Mouse (Mus musculus): ENCODE results near the gene Smg7.
"Not testable (repeated sequence)": the region's sequence is repeated elsewhere in the genome, so short reads cannot be mapped to it uniquely, and the experiment has no call there.

Smg7 gene

GRCm38 (mm10) chr1:152901765-152902664 is at the start of gene Smg7:
Smg7 (minus strand) TSS chr1:152902646.
- peak; percentile 24 to 60 for DNase-seq (ENCODE audit: low spot score in 2 of 2)

DNA sequence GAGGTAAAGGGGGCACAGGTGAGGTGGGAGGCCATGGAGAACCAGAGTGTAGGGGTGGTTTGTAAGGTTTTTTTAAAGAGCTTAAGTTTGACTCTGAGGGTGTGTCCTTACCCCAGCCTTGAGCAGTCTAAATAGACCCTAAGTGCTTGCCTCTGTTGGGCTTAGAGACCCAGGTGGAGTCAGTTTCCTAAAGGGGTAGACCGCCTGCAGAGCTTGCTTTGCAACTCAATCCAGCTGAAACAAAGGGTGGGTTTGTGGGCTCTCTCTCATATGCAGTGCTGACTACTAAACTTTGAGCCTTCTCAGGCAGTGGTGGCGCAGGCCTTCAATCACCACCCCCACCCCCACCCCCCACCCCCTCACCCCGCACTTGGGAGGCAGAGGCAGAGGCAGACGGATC is 40.5 kb upstream of the Smg7 start:
- DNase-seq (ENCODE audit: low spot score in 2 of 2), result no peak

GRCm38 (mm10) chr1:152936365-152936764 is 33.9 kb upstream of the Smg7 start:
- DNase-seq (ENCODE audit: low spot score in 2 of 2), result no peak

DNA sequence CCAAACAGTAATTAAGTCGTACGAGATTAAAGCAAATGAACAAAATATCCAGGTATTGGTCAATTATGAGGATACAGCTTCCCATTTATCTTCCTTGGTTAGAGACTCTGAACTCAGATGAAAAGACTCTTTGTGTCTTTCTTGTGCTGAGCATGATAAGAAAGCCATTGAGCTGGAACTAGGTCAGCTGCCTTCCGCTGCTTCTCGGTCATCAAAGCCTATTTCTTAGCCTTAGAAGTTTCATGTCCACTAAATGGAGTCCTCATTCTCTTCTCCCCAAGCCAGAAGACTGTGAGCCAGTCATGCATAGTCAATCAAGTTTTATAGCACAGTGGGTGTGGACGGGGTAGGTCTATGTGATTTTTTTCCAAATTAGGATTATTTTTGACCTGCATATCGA is 33.0 kb upstream of the Smg7 start:
- DNase-seq (ENCODE audit: low spot score in 2 of 2), result no peak

- DNase-seq (ENCODE audit: low spot score in 2 of 2), result no peak
Measured at GRCm38 (mm10) chr1:152933962-152934361, 31.5 kb upstream of the Smg7 start.

GRCm38 (mm10) chr1:152921786-152922185 is 19.3 kb upstream of the Smg7 start:
- no peak for DNase-seq (ENCODE audit: low spot score in 2 of 2)

- DNase-seq (ENCODE audit: low spot score in 2 of 2), result no peak
Measured at GRCm38 (mm10) chr1:152917626-152918025, 15.2 kb upstream of the Smg7 start.

- no peak for DNase-seq (ENCODE audit: low spot score in 2 of 2)
Measured at GRCm38 (mm10) chr1:152916936-152917335, 14.5 kb upstream of the Smg7 start.

GRCm38 (mm10) chr1:152915766-152916165 is 13.3 kb upstream of the Smg7 start:
- no peak for DNase-seq (ENCODE audit: low spot score in 2 of 2)

GRCm38 (mm10) chr1:152913483-152914460 is 11.3 kb upstream of the Smg7 start:
- DNase-seq (ENCODE audit: low spot score in 2 of 2), result no peak

DNA sequence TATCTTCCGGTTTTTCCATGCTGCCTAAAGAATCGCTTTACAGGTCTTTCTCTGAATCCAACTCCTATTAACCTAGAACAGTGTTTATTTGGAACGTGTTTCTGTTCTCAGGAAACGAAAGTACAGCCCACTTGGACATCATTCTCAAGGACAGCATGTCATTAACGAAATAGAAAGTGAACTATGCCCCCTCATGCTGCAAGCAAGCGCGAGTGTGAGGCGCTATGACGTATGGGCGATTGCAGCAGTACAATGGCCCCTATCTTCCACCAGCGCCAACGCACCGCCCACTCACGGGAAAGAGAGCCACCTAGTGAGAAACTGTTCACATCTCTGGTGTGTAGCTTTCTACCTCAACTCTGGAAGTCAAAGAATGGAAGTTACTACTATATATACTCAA is 2.0 kb upstream of the Smg7 start:
- DNase-seq (ENCODE audit: low spot score in 2 of 2), result peak; percentile 48 to 61

GRCm38 (mm10) chr1:152903591-152904135 is 1.2 kb upstream of the Smg7 start:
- DNase-seq (ENCODE audit: low spot score in 2 of 2), result no peak

- DNase-seq (ENCODE audit: low spot score in 2 of 2), result peak; percentile 92 to 93
Measured at GRCm38 (mm10) chr1:152902665-152903516, 445 bp upstream of the Smg7 start.

GRCm38 (mm10) chr1:152901419-152901764 is 1.1 kb downstream of the Smg7 start:
- DNase-seq (ENCODE audit: low spot score in 2 of 2), result no peak

GRCm38 (mm10) chr1:152888086-152888485 is 14.4 kb downstream of the Smg7 start:
- DNase-seq (ENCODE audit: low spot score in 2 of 2), result not testable (repeated sequence)

GRCm38 (mm10) chr1:152871031-152871430 is 31.4 kb downstream of the Smg7 start:
- DNase-seq (ENCODE audit: low spot score in 2 of 2), result no peak

DNA sequence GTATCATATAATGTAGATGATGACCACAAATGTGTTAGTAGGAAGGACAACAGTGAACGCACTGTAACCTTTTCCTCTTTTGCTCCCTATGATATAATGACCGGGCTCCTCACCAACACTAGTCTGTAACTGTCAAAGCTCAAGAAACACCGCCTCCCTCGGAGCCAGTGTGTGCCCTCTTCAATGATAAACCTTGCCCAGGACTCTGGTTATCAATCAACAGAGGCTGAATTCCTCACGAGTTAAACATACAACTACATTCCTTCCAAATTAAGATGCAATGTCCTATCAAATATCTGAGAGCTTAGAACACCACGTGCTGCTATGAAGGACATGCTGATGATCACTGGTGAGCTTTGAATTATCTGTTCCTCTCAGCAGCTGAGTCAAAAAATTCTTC is 32.5 kb downstream of the Smg7 start:
- DNase-seq (ENCODE audit: low spot score in 2 of 2), result no peak

GRCm38 (mm10) chr1:152846856-152847255 is 55.6 kb downstream of the Smg7 start:
- DNase-seq (ENCODE audit: low spot score in 2 of 2), result no peak

- DNase-seq (ENCODE audit: low spot score in 2 of 2), result no peak
Measured at GRCm38 (mm10) chr1:152845211-152845730, 57.2 kb downstream of the Smg7 start.

GRCm38 (mm10) chr1:152844634-152845033 is 57.8 kb downstream of the Smg7 start:
- DNase-seq (ENCODE audit: low spot score in 2 of 2), result no peak

GRCm38 (mm10) chr1:152841057-152841456 is 61.4 kb downstream of the Smg7 start:
- DNase-seq (ENCODE audit: low spot score in 2 of 2), result no peak

Data from cerebellum, postnatal 4 days (tissue).